ENCODE assay signal across 11 mouse cellular contexts in genomic region chr9:120961466-120961865, GRCm38 (mm10). TPM values are rescaled to one million over a fixed set of nuclear protein-coding genes. Genes with fewer than 3 reads are reported as not detected.
DNase-seq lines count a peak whose midpoint lies in the region; ATAC-seq and TF ChIP-seq lines count a peak whose summit lies in the region.
"Had no signal": no experiment of that assay in that cellular context is flagged by ENCODE, and none has a peak within 500 bp of the region (broad histone marks: within the 10 kb centered on the region; RNA-seq: fewer than 3 reads in every experiment).

No protein-coding gene starts in this region.

- no peak for TF ChIP-seq CTCF in left cerebral cortex, adult 2 months (IDR thresholded peaks at IDR 0.05)

- no peaks in the 10 kb centered on the region for H3K9me3 ChIP-seq in midbrain, embryonic 10.5 days (replicated peaks)
- H3K9me3 ChIP-seq: hindbrain, embryonic 10.5 days had no signal

- ATAC-seq in frontal cortex, adult (ENCODE audit: low TSS enrichment), result peak; percentile 25; the same call in 1 of the 2 replicates

- H3K36me3 ChIP-seq in midbrain, embryonic 10.5 days, result peaks cover 100% of the 10 kb centered on the region

- 82% methylated on average over 3 of the region's 3 CpGs for WGBS in midbrain, embryonic 10.5 days

- intact Hi-C loops in left cerebral cortex, adult 2 months (cut with DNase I), result no loop called here
- intact Hi-C loops in left cerebral cortex, postnatal 4 days (cut with DNase I), result no loop called here

- no peaks in the 10 kb centered on the region for H3K27me3 ChIP-seq in midbrain, embryonic 10.5 days (ENCODE audit: low read depth, poor library complexity, severe bottlenecking)

- H3K27ac ChIP-seq in left cerebral cortex, adult 2 months, result peak overlapping the region; percentile 54
- no peak overlapping the region for H3K27ac ChIP-seq in midbrain, embryonic 10.5 days (replicated peaks)
- H3K27ac ChIP-seq: hindbrain, embryonic 10.5 days; liver, embryonic 14.5 days had no signal

- peaks cover 2% of the 10 kb centered on the region; the same call in 1 of the 2 replicates for H3K4me1 ChIP-seq in midbrain, embryonic 10.5 days

- no peak for DNase-seq in frontal cortex, postnatal 36 days (ENCODE audit: low spot score in 2 of 2)
- no peak for DNase-seq in left cerebral cortex, adult 2 months (ENCODE audit: extremely low spot score in 1 of 2, low spot score in 2 of 2)
- DNase-seq in left cerebral cortex, postnatal 4 days, result no peak
- peak; percentile 67 for DNase-seq in brain, adult 2 months (ENCODE audit: low read depth, low spot score)
- peak; percentile 45 to 66 for DNase-seq in thymus, adult 18-20 months
- no peak for DNase-seq in midbrain, embryonic 10.5 days (ENCODE audit: low spot score)
- no peak for DNase-seq in adrenal gland, postnatal 36 days
- DNase-seq: cerebellum, adult 11 months had no signal

- H3K4me3 ChIP-seq in left cerebral cortex, adult 2 months, result no peak overlapping the region
- H3K4me3 ChIP-seq in midbrain, embryonic 10.5 days, result no peak overlapping the region
- H3K4me3 ChIP-seq: hindbrain, embryonic 10.5 days had no signal

RNA-seq across cellular contexts. Expression of gene Ctnnb1, which starts 32.5 kb away (rescaled TPM):
- 100 to 1,000 TPM; 452 to 506 TPM for total RNA-seq in left cerebral cortex, adult 2 months (2021)
- total RNA-seq in left cerebral cortex, postnatal 4 days (2021), result 100 to 1,000 TPM; 697 to 735 TPM
- 633 and 702 TPM in 2 replicates for polyA plus RNA-seq in midbrain, embryonic 10.5 days (2016; fragmentation: Nextera tagmentation; extraction: Ambion mirVana)
- 1,000 to 10,000 TPM in 1 of 2 experiments, 100 to 1,000 TPM in 1; 873 to 1,015 TPM for total RNA-seq in adrenal gland, postnatal 36 days (2021)

Comparison
In these comparisons a context has a peak if more than half of its experiments do, and no peak if none do; other contexts are left out.
1. DNase-seq: peak in brain, adult 2 months (single experiment) and thymus, adult 18-20 months (2 of 2); none in frontal cortex, postnatal 36 days (0 of 2), left cerebral cortex, adult 2 months (0 of 2), left cerebral cortex, postnatal 4 days (single experiment), midbrain, embryonic 10.5 days (single experiment) and adrenal gland, postnatal 36 days (0 of 2).